Mouse (Mus musculus) brain, adult 2 months (tissue): ENCODE data around the gene Papolg.
"Not testable (repeated sequence)": the region's sequence is repeated elsewhere in the genome, so short reads cannot be mapped to it uniquely, and the experiment has no call there.

Experiments used
- DNase-seq: peaks from one replicate; pipeline ENCODE4 v3.0.0; 2011; ENCODE audit warnings: low read depth, low spot score

Gene Papolg

DNA sequence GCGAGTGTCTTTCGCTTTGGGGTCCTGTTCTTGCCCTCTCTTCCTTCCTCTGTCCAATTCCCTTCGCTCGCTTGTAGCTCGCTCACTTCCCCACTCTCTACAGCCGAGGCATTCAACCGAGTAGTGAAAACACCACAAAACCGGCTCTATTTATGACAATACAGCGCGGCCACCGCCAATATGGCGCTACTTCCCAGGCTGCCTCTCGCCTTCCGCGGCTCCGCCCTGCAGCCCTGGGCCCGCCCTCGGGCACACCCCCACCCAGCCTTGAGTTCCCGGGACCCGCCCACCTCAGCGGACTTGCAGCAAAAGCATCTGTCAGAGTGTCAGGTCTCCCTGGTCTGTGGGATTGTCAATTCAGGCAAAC, at the start of gene Papolg:
Gene Papolg (minus strand): TSS at position 194 of the 367 bp plus-strand sequence.
- peak; percentile 96 for DNase-seq

DNA sequence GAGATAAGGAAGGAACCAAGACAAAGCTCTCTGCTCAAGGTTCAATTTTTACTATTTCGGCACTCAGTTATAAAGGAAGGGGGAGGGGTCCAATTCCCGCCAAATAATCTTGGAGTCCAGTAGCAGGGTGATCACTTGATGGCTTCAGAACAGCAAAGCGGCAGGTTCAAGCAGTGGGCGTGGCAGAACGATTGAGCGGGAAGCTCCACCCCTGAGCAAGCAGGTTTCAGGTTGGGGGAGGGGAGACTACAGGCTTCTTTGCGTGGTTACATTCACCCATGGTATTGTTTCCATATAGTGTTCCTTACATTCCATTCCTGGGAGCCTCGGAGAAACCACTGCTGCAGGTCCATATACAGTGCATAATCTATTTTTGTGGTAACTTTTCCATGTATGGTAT, 33.1 kb upstream of the Papolg start:
- DNase-seq, result not testable (repeated sequence)

DNA sequence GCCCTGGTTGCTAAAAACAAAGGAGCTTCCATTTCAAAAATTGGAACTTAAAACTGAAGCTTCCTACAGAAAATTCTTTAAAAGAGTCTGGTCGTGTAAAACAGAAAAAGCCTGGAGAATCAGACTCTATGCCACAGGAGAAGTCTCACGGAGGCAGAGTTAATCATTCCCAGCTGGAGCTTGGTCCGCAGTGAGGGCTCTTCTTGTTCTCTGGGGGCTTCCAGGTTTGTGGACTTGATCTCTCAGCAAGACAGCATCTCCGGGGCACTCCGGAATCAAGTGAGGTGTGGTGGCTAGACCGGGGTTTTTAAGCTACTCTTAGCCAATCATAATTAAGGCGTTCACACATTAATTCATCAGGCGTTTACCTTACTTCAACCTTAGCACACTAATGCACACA, 32.6 kb upstream of the Papolg start:
- no peak for DNase-seq

DNA sequence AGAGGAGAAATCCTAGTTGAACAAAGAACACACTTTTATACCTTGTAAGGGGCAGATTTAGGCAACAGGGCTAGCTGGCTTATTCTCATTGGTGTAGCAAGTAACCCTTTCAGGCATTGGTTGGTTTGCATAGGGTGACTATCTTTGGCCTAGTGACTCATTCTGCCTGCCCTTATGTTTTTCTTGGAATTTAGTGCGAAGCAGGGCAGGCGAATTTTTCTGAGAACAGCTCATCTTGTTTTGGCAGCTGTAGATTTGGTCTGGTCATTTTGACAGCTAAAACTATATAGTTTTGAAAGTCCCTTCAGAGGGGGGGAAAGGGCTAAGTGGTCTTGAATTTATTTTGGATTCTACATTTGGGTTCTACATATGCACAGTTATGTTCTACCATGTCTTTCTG, 18.8 kb upstream of the Papolg start:
- not testable (repeated sequence) for DNase-seq

DNA sequence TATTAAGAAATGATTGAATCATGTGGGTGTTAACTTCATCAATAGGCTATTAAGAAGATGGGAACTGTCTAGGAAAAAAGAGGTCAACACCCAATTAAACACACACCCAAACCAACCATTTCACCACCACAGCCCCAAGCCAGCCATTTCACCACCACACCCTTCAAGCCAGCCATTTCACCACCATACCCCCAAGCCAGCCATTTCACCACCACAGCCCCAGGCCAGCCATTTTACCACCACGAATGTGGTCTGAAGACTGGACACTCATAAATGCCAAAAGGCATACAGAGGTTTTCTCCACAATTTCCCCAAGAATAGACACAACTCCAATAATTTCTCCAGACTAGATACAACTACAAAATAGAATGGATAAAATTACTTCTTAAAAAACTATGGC, 8.9 kb upstream of the Papolg start:
- no peak for DNase-seq

DNA sequence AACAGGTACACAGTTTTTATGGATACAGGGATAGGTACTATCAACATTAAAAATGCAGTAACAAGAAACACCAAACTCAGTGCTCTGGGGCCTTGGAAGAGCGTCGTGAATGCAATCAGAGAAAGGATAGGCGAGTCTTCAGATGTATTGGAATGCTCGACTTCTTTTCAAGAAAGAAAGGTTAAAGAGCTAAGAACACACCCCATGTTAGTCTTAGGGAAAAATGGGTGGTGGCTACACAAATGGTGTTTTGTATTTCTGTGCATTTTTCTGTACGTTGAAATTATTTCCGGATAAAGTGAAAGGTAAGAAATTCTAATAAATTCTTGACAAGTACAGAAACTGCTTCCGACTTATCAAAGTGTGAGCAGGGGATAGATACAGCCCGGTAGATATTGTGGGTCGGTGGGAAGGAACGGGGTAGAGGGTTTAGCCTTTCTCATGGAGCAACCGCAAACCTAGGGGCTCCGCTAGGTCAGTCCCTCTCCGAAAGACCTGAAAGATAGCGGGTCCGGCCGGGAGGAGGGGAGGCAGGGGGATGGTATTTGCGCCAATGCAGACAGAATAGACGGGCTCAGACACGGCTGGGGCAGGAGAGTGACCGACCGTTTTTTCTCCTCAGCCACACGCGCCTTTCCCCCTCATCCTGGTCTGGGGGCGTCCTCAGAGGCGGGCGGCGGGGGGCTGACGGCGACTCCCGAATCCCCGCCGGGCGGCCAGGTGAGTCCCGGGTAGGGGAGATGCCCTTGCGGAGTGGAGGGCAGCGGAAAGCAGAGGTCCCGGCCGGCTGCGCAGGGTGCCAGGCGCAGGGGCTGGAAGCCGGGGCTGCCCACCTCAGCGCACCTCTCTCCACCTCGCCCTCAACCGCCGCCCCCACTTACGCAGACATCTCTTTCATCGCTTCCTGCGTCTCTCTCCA, 653 bp downstream of the Papolg start:
- DNase-seq, result peak; percentile 7

DNA sequence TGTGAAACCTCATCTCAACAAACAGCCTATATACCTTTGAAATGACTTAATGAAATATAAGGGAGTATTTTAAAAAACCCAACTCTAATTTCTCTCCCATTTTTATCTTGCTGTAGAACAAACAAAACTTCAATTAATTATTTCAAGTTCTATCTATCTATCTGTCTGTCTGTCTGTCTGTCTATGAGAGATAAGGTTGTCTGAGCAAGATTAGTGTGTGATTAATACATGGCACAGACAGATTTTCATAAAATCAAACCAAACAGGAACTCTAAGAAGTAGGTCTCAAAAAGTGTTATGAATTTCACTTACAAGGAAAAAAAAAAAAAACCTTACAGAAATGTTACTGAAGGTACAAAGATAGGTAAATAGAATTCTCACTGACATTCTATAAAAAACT, 1.5 kb downstream of the Papolg start:
- DNase-seq, result no peak

DNA sequence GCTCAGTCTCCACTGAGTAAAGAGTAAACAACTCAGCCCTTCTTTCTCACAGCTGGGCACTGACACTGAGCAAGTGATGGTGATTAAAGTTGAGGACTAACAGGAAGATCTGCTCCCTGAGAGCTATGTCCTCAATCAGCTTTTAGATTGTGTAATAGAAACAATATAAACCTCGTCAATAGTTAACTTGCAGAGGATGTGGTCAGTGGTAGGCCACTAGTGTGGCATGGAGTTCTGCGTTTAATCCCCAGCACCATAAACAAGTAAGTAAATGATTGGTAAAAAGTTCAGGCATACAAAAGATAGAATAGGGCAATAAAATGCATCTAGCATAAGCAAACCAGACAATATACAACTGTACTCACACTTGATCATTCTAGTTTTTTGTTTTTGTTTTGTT, 30.7 kb downstream of the Papolg start:
- DNase-seq, result no peak

DNA sequence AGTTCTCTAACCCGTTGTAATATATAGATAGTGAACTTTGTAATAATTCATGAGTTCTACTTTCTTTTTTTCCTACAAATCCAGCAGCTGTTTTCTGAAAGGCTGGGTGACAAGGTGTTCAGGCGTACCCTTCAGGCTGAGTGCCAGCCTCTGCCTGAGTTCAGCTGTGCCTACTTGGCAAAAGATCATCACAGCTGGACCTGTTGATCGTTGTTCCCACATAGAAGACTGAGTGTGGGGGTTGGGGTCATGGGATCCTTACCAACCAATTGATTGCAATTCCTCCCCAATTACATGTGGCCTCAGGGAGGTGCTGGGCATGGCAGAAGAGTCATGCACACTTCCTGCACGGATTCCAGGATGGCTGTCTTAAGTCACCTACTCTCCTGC, 38.3 kb downstream of the Papolg start:
- no peak for DNase-seq

DNA sequence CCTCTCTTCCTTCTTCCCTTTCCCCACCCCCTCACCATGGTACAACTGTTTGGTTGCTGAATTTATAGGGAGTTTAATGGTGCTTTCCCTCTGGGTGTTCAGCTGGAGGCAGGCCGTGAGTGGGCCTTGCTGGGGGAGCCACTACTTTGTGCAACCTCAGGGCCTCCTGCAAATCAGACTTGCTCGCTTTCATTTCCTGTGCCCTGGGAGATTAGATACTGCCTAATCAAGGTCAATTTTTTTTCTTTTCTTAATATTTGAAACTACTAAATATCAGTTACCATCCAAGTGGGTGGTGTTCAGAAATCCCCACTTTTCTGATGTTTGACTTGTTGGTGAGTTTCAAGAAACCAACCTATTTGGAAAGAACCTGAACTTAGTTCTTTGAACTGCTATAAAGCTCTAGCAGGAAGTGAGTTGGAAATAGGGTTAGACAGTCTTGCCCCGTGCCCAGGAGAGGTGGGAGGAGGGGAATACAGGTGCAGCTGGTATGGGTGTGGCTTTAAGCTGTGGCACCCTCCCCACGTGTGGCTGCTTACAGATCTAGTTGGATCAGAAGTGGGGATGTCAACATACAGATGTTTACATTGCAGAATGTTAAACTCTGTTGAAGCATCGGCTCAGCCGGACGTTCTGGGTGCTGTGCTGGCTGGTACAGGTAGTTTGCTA, 38.9 kb downstream of the Papolg start:
- no peak for DNase-seq

DNA sequence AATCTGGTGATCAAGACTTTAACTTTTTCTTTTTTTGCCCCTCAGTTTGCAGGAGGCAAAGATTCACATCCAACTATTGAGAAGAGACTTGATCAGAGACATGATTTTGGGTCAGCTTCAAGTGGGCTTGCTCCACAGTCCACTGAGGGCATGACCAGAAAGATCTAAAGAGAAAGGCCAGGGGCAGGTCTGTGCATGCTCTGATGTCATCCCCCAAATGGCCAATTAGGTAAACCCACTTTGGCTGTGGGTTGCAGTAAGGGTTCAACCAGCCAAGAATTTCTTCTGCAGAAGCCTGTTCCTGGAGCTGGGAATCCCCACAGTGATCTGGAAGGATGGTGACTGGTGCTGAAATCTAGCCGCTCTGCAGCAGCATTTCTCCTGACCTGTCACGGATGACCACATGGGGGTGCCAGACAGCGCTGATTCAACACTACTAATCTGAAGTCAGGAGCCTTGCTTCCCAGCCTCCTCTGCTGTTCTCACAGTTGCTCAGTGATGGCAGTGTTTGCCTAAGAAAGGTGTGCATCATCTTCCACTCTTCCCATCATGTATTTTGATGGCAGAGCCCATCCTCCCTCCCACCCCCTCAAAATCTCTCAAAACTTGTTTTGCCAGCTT, 39.8 kb downstream of the Papolg start:
- DNase-seq, result peak; percentile 83

DNA sequence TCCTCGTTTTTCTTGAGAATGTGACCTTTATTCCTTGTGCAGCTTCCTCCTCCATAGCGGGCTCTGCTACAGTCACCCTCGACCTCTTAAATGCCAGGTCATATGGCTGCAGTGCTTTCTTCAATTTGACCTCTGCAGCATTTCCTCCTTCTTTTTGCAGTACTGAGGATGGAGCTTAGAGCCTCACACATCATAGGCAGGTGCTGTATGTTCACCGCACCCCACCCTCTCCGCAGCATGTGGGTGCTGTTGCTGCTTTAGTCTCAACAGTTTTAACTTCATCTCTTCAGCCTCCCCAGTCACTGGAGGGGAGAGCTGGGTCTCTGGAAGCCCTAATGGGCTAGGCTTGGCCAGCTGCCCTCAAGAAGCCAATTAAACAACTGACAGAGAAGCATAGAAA, 41.7 kb downstream of the Papolg start:
- DNase-seq, result no peak

DNA sequence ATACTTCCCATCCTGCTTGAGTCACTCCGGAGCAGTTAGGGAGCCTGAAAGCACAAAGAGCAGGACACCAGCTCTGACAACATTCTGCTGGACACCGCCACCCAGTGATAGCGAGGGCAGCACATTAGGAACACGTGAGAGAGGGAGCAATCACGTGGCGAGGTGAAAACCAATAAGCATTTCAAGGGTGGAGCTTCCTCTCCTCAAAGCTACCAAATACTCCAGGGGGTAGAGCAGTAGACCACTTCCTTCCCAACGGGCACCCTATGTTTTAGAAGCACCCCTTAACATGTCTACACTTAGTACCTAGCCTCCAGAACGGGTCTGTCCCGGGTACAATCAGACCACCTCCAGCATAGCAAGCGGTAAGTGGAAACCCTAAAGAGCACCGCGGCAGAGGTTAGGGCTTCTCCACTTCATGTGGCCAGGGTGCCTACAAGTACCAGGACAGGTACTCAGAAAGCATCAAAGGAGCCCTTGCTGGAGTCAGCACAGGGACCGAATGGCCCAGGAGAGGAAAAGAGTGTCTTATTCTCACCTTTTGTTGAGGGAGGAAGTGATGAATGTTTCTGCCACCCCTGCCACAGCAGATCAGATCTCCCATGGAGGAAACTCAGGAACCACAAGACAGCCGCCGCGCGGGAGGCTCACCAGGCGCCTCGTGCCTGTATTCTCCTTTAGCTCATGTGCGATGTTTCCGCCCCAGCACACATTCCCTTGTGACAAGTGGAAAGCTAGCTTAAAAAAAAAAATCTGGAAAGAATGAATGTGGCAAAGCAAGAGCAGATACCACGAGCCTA, 48.8 kb downstream of the Papolg start:
- DNase-seq, result peak; percentile 49

DNA sequence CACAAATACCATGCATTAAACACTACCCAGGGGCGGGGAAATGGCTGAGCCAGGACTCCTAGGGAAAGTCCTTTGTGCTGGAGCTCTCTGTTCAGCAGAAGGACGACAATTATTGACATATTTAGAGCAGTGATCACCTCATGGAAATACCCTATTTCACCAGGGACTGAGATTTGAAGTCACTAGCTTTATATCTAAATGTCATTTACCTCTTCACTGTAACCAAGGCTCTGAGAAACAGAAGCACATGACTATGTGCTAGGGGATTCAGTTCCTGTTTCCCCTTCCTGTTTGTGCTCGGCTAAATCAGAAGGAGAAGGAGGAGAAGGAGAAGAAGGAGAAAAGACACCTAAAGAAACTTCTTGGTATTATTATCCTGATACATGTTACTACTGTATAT, 71.8 kb downstream of the Papolg start:
- DNase-seq, result no peak

DNA sequence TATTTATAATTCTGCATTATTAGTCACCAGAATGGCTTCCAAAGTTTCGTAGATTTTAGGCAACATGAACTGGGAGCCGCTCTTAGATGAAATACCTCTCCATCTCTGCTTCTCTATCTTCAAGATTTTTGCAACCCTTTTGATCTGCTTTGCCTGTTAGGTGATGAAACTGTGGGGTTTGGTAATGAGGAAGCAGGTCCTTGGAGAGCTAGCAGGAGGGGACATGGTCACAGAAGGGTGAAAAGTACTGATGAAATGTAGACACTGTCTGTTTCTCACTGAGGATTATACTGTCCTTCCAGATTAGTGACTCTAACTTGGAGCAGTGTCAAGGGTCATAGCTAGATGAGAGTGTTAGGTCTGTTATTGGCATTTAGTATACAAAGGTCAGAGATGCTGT, 73.4 kb downstream of the Papolg start:
- DNase-seq, result no peak

DNA sequence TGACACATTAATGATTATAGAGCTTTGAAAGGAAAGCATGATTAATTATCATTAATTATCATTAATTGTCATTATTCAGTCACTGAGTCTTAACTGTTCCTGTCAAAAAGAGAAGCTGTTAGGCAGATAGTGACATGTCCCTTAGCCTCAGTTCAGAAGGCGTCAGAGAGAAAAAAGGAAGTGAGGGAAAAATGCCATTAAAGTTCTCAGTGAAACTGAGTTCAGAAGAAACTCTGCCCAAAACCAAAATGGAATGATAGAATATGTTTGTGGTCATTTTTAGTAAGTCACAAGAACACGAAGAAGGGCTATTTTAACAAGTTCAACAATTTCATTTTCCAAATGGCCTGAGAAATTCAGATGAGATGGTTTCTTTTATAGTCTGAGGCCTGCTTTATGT, 74.1 kb downstream of the Papolg start:
- DNase-seq, result no peak

DNA sequence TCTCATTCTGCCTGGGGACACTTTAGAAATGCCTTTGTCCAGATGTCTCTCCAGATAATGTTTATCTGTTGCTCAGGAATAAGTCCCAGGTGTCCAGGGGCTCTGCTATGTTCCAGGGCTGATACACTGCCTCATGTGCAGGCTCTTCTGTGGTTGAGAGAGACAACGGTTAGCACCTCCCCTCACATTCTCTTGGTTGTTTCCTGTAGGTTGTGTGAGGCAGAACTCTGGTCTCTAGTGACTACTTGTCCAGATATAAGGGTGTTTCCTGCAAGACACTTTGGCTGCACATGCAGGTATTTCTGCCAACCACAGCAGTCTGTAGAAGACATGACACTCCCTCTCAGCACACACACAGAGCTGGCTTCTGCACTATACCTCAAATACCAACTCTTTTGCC, 76.3 kb downstream of the Papolg start:
- DNase-seq, result no peak
